Mouse (Mus musculus) olfactory bulb, adult 2 months (tissue): ENCODE measurements around the gene Man1b1.

Experiments used
- CTCF ChIP-seq: fragments of 200-500 bp; IDR thresholded peaks from 2 replicates; pipeline ENCODE4 v1.5.1; 2012; ENCODE audit warnings: low read depth, mild to moderate bottlenecking, low read length, moderate library complexity; ENCODE audit not compliant: insufficient read depth
- POLR2A ChIP-seq: fragments of 200-500 bp; IDR thresholded peaks from 2 replicates; pipeline ENCODE4 v1.6.1; 2012; ENCODE audit warnings: mild to moderate bottlenecking, low read depth, low read length, moderate library complexity; ENCODE audit not compliant: insufficient read depth

GRCm38 (mm10) chr2:25288734-25289345 is 43.3 kb upstream of the Man1b1 start:
- TF ChIP-seq POLR2A (0 out of 2 replicates have a peak, but pooled peaks have one; percentile 29), CTCF (no peak)
